Mouse (Mus musculus) olfactory bulb, adult 2 months (tissue): ENCODE measurements around the gene Syt9.

ENCODE experiments used
- CTCF ChIP-seq: fragments of 200-500 bp; IDR thresholded peaks from 2 replicates; pipeline ENCODE4 v1.5.1; 2012; ENCODE audit warnings: low read depth, mild to moderate bottlenecking, low read length, moderate library complexity; ENCODE audit not compliant: insufficient read depth
- POLR2A ChIP-seq: fragments of 200-500 bp; IDR thresholded peaks from 2 replicates; pipeline ENCODE4 v1.6.1; 2012; ENCODE audit warnings: mild to moderate bottlenecking, low read depth, low read length, moderate library complexity; ENCODE audit not compliant: insufficient read depth

- TF ChIP-seq POLR2A: no peak
- no peak for TF ChIP-seq CTCF
These were observed 203.7 kb downstream of the Syt9 start for GRCm38 (mm10) chr7:107574276-107574675.
